Mouse (Mus musculus) embryonic facial prominence, embryonic 14.5 days (tissue): ENCODE data around the gene Nwd1. TPM values are rescaled to one million over a fixed set of nuclear protein-coding genes. Genes with fewer than 3 reads are reported as not detected.

Experiments used
- ATAC-seq: fragments of 200-750 bp; cut with Nextera tagmentation; 2 replicates; pipeline ENCODE4 v1.8.0; 2017; ENCODE audit warnings: low read depth, moderate number of reproducible peaks, moderate TSS enrichment
- DNase-seq: peaks from one replicate; pipeline ENCODE4 v3.0.0-alpha.2; 2015; ENCODE audit warnings: low spot score
- H3K27ac ChIP-seq: fragments of 300-500 bp; sonication (generic); replicated peaks from 2 replicates; pipeline ENCODE4 v1.5.1; 2014; ENCODE audit warnings: low read depth, mild to moderate bottlenecking, low read length, moderate library complexity
- H3K27me3 ChIP-seq: fragments of 300-500 bp; sonication (generic); replicated peaks from 2 replicates; pipeline ENCODE4 v1.6.1; 2014; ENCODE audit warnings: low read length; ENCODE audit not compliant: control insufficient read depth, insufficient read depth
- H3K36me3 ChIP-seq: fragments of 300-500 bp; sonication (generic); 2 replicates; pipeline ENCODE4 v1.6.1; 2014; ENCODE audit warnings: low read length, mixed read lengths; ENCODE audit not compliant: control insufficient read depth, insufficient read depth
- H3K4me1 ChIP-seq: fragments of 300-500 bp; sonication (generic); 2 replicates; pipeline ENCODE4 v1.6.1; 2014; ENCODE audit warnings: antibody characterized with exemption, low read length; ENCODE audit not compliant: control insufficient read depth, insufficient read depth
- H3K4me2 ChIP-seq: fragments of 300-500 bp; sonication (generic); 2 replicates; pipeline ENCODE4 v1.6.1; 2014; ENCODE audit warnings: low read depth, mild to moderate bottlenecking, low read length, moderate library complexity, mixed read lengths
- H3K4me3 ChIP-seq: fragments of 300-500 bp; sonication (generic); 2 replicates; pipeline ENCODE4 v1.5.1; 2014; ENCODE audit warnings: low read depth, mild to moderate bottlenecking, low read length
- H3K9ac ChIP-seq: fragments of 300-500 bp; sonication (generic); 2 replicates; pipeline ENCODE4 v1.6.1; 2014; ENCODE audit warnings: low read depth, mild to moderate bottlenecking, low read length, moderate library complexity, mixed read lengths
- H3K9me3 ChIP-seq: fragments of 300-500 bp; sonication (generic); 2 replicates; pipeline ENCODE4 v1.6.1; 2016; ENCODE audit warnings: low read length; ENCODE audit not compliant: control insufficient read depth
- WGBS: fragments of 180-500 bp; shearing (Covaris S2); extraction: QIAGEN DNeasy Blood & Tissue Kit; methylation state at CpG from one replicate; pipeline ENCODE4 v1.1.7; 2014; 5-methylcytosine and 5-hydroxymethylcytosine counted together
- microRNA-seq: library from miRNA; unstranded; fragments of <30 nt; microRNA quantifications from one replicate; pipeline ENCODE4, GENCODE M21; 2016; ENCODE audit warnings: borderline number of aligned reads
- polyA plus RNA-seq: library from polyadenylated mRNA; unstranded; fragments of >200 nt; fragmentation: Nextera tagmentation; extraction: Ambion mirVana; gene quantifications from 2 replicates; pipeline ENCODE4 v1.2.1, GENCODE M21; 2014

Gene Nwd1
- polyA plus RNA-seq, 1 experiment from 2014 or later: 0.29 TPM

DNA sequence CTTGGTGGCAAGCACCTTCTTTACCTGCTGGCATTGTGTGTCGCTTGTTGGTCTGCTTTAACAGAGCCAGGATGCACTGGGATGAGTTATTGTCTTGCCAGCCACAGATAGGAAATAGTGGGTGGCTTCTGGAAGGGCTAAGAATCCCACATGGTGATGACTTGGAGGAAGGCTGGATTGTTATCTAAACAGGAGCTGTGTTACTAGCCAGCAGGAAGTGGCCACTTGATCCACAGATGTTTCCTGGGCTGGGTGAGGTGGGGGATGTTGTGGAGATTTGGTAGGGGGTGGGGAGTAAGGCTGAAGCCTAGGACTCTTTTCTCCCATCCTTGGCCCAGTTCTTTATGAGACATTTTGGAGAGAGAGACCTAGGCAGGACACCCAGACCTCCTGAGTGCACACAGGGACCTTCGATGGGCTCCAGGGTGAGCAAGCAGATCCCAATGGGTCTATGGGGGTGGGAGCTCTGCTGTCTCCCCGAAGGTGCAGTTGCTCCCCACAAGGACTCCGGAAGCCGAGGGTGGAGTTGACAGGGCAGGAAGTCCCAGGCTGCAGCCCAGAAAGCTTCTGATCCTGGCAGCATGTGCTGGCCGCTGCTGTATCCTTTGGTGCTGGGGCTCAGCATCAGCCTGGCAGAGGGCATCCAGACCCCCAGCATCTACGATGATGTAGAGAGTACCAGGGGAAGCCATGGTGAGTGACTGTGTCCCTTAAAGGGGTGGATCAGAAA, 115.0 kb downstream of the Nwd1 start, which contains the start of gene F2rl3:
TSS of gene F2rl3 (plus strand) at position 559 of the 730 bp plus-strand sequence.
- no peaks in the 10 kb centered on the region for H3K27me3 ChIP-seq
- H3K9me3 ChIP-seq: no peaks in the 10 kb centered on the region
- H3K36me3 ChIP-seq: peaks cover 28% of the 10 kb centered on the region
- no peak within 1 kb of the TSS for H3K4me2 ChIP-seq
- no peak within 1 kb of the TSS for H3K4me3 ChIP-seq
- no peak within 1 kb of the TSS for H3K9ac ChIP-seq
- no peak within 1 kb of the TSS for H3K27ac ChIP-seq
- no peak for DNase-seq
- no peak for ATAC-seq
- no peaks in the 10 kb centered on the region for H3K4me1 ChIP-seq
- 78% methylated on average over 5 of the region's 7 CpGs for WGBS

DNA sequence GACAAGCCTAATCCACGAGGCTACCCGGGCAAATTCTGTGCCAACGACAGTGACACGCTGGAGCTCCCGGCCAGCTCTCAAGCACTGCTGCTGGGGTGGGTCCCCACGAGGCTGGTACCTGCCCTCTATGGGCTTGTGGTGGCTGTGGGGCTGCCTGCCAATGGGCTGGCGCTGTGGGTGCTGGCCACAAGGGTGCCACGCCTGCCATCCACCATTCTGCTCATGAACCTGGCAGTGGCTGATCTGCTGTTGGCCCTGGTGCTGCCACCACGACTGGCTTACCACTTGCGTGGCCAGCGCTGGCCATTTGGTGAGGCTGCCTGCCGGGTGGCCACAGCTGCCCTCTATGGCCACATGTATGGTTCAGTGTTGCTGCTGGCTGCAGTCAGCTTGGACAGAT, 115.8 kb downstream of the Nwd1 start:
- Histone ChIP-seq H3K9me3 (no peaks in the 10 kb centered on the region), H3K9ac (no peak overlapping the region), H3K4me1 (no peaks in the 10 kb centered on the region), H3K4me3 (no peak overlapping the region), H3K36me3 (peaks cover 20% of the 10 kb centered on the region), H3K4me2 (no peak overlapping the region), H3K27ac (no peak overlapping the region), H3K27me3 (no peaks in the 10 kb centered on the region)
- no peak for DNase-seq
- WGBS: 84% methylated on average over 12 of the region's 12 CpGs
- ATAC-seq: no peak

GRCm38 (mm10) chr8:72765696-72766095, 119.2 kb downstream of the Nwd1 start:
- H3K4me3 ChIP-seq: no peak overlapping the region
- no peaks in the 10 kb centered on the region for H3K4me1 ChIP-seq
- no peak overlapping the region for H3K9ac ChIP-seq
- H3K9me3 ChIP-seq: no peaks in the 10 kb centered on the region
- DNase-seq: peak; percentile 12
- no peak overlapping the region for H3K4me2 ChIP-seq
- WGBS: 56% methylated on average over 4 of the region's 4 CpGs
- no peak overlapping the region for H3K27ac ChIP-seq
- H3K27me3 ChIP-seq: no peaks in the 10 kb centered on the region
- H3K36me3 ChIP-seq: no peaks in the 10 kb centered on the region
- ATAC-seq: peak; percentile 75; the same call in 1 of the 2 replicates

GRCm38 (mm10) chr8:72766777-72767176, 120.3 kb downstream of the Nwd1 start:
- WGBS: 30% methylated on average over 7 of the region's 7 CpGs
- no peak for ATAC-seq

More at GRCm38 (mm10) chr8:72766777-72767176, 120.3 kb downstream of the Nwd1 start:
- Histone ChIP-seq H3K27ac (no peak overlapping the region), H3K4me3 (no peak overlapping the region), H3K4me2 (no peak overlapping the region), H3K9ac (no peak overlapping the region), H3K4me1 (no peaks in the 10 kb centered on the region), H3K9me3 (no peaks in the 10 kb centered on the region), H3K27me3 (no peaks in the 10 kb centered on the region), H3K36me3 (no peaks in the 10 kb centered on the region)
- no peak for DNase-seq

Small RNAs within 50 kb of the gene (microRNA-seq; reads per million reads assigned to microRNA genes)
- not detected for gene Gm26237

Other genes starting within 250 kb of the Nwd1 start
- gene Eps15l1, start 225.3 kb upstream of the Nwd1 start, polyA plus RNA-seq: 50.2 and 56.4 TPM in 2 replicates
- gene Calr3, start 202.8 kb upstream of the Nwd1 start, polyA plus RNA-seq: 1.7 and 2.2 TPM in 2 replicates
- 12.3 and 13.4 TPM in 2 replicates for gene 1700030K09Rik, start 202.8 kb upstream of the Nwd1 start, polyA plus RNA-seq
- gene Cherp, start 171.5 kb upstream of the Nwd1 start, polyA plus RNA-seq: 57.4 and 57.9 TPM in 2 replicates
- gene Slc35e1, start 154.1 kb upstream of the Nwd1 start, polyA plus RNA-seq: 14.9 and 15.4 TPM in 2 replicates
- 13.9 and 16.2 TPM in 2 replicates for gene Med26, start 98.4 kb upstream of the Nwd1 start, polyA plus RNA-seq
- 100 and 113 TPM in 2 replicates for gene Smim7, start 75.6 kb upstream of the Nwd1 start, polyA plus RNA-seq
- gene Tmem38a, start 74.7 kb upstream of the Nwd1 start, polyA plus RNA-seq: 60.1 and 70.6 TPM in 2 replicates
- gene Sin3b, start 76.6 kb downstream of the Nwd1 start, polyA plus RNA-seq: 183 and 202 TPM in 2 replicates
- 1.4 and 1.8 TPM in 2 replicates for gene F2rl3, start 115.2 kb downstream of the Nwd1 start, polyA plus RNA-seq